Mouse (Mus musculus) natural killer cell, adult 2 months (primary cell): Measurements from ENCODE around the gene Sfi1.
A peak's percentile ranks its signal among the peaks of the same experiment; 100 is the strongest.
"Not testable (repeated sequence)": the region's sequence is repeated elsewhere in the genome, so short reads cannot be mapped to it uniquely, and the experiment has no call there.

Experiments
- DNase-seq, 2 experiments: peaks; one replicate each; pipeline ENCODE4 v3.0.0; 2022; ENCODE audit warnings: low spot score in 2 of 2

The Sfi1 gene

DNA sequence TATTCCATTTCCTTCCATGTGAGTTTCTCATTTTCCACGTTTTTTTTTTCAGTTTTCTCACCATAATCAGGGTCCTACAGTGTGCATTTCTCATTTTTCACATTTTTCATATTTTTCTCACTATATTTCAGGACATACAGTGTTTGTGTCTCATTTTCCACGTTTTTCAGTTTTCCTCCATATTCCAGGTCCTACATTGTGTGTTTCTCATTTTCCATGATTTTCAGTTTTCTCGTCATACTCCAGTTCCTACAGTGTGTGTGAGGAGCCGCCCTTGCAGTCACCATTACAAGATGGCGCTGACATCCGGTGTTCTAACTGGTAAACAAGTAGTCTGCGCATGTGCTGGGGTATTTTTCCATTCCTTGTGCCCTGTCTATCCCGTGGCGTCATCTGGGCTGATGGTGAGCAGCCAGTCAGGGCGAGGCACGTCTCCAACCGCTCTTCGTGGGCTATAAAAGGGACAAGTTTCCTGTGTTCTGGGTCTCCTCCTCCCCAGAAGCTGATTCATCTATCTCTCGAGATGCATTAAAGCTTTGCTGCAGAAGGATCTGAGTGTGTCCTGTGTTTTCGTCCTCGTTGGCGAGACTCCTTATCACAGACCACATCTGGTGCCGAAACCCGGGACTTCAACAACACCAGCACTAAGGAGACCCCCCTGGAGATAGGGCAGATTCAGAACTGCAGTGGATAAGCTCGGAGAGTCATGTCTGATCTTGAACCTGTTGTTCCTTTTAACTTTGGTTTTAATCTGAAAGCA, 88.6 kb downstream of the Sfi1 start:
- DNase-seq = peak; percentile 90

DNA sequence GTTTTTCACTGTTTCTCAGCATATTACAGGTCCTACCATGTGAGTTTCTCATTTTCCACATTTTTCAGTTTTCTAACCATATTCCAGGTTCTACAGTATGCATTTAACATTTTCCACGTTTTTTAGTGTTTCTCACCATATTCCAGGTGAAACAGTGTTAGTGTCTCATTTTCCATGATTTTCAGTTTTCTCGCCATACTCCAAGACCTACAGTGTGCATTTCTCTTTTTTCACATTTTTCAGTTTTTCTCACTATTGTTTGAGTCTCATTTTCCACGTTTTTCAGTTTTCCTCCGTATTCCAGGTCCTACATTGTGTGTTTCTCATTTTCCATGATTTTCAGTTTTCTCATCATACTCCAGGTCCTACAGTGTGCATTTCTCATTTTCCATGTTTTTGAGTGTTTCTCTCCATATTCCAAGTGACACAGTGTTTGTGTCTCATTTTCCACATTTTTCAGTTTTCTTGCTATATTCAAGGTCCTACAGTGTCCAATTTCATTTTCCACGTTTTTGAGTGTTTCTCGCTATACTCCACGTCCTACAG, 89.6 kb downstream of the Sfi1 start:
- DNase-seq = no peak

DNA sequence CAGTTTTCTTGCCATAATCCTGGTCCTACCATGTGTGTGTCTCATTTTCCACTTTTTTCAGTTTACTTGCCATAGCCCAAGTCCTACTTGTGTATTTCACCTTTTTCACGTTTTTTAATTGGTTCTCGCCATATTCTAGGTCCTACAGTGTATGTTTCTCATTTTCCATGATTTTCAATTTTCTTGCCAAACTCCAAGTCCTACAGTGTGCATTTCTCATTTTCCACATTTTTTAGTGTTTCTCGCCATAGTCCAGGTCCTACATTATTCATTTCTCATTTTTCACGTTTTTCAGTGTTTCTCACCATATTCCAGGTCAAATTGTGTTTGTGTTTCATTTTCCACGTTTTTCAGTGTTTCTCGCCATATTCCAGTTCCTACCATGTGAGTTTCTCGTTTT, 90.6 kb downstream of the Sfi1 start:
- not testable (repeated sequence) for DNase-seq

DNA sequence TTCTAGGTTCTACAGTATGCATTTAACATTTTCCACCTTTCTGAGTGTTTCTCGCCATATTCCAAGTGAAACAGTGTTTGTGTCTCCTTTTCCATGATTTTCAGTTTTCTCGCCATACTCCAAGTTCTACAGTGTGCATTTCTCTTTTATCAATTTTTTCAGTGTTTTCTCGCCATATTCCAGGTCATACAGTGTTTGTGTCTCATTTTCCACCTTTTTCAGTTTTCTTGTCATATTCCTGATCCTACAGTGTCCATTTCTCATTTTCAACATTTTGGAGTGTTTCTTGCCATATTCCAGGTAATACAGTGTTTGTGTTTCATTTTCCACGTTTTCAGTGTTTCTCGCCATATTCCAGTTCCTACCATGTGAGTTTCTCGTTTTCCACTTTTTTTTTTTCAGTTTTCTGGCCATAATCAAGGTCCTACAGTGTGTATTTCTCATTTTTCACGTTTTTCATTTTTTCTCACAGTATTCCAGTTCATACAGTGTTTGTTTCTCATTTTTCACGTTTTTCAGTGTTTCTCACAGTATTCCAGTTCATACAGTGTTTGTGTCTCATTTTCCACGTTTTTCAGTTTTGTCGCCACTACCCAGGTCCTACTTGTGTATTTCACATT, 91.3 kb downstream of the Sfi1 start:
- no peak for DNase-seq

DNA sequence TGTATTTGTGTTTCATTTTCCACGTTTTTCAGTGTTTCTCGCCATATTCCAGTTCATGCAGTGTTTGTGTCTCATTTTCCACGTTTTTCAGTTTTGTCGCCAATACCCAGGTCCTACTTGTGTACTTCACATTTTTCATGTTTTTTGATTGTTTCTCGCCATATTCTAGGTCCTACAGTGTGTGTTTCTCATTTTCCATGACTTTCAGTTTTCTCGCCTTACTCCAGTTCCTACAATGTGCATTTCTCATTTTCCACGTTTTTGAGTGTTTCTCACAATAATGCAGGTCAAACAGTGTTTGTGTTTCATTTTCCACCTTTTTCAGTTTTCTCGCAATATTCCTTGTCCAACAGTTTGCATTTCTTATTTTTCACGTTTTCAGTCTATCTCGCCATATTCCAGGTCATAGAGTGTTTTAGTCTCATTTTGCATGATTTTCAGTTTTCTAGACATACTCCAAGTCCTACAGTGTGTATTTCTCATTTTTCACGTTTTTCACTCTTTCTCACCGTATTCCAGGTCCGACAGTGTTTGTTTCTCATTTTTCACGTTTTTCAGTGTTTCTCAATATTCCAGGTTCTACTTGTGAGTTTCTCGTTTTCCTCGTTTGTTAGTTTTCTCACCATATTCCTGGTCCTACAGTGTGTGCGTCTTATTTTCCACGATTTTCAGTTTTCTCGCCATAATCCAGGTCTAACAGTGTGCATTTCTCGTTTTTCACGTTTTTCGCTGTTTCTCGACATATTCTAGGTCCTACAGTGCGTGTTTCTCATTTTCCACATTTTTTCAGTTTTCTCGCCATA, 92.0 kb downstream of the Sfi1 start:
- no peak for DNase-seq

DNA sequence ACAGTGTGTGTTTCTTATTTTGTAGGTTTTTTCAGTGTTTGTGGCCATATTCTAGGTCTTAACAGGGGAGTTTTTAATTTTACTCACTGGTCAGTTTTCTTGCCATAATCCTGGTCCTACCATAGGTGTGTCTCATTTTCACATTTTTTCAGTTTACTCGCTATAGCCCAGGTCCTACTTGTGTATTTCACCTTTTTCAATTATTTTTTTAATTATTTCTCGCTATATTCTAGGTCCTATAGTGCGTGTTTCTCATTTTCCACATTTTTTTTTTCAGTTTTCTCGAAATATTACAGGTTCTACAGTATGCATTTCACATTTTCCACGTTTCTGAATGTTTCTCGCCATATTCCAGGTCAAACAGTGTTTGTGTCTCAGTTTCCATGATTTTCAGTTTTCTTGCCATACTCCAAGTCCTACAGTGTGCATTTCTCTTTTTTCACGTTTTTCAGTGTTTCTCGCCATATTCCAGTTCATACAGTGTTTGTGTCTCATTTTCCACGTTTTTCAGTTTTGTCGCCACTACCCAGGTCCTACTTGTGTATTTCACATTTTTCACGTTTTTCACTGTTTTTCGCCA, 93.1 kb downstream of the Sfi1 start:
- not testable (repeated sequence) for DNase-seq
